Mouse (Mus musculus) liver, adult 2 months (tissue): ENCODE data around the gene Clpsl2.

ENCODE experiments used
- CTCF ChIP-seq: fragments of 200-500 bp; IDR thresholded peaks from 2 replicates; pipeline ENCODE4 v1.5.1; 2011; ENCODE audit warnings: low read depth, low read length, control low read depth
- POLR2A ChIP-seq: fragments of 200-500 bp; IDR thresholded peaks from 2 replicates; pipeline ENCODE4 v1.6.1; 2011; ENCODE audit warnings: low read length, control low read depth; ENCODE audit not compliant: insufficient read depth; ENCODE audit errors: extremely low read depth

GRCm38 (mm10) chr17:28510445-28511342 lies 38.5 kb upstream of the Clpsl2 start:
- TF ChIP-seq POLR2A: no peak
- TF ChIP-seq CTCF: no peak
